Mouse (Mus musculus): ENCODE measurements around the gene Cdkn1a.
"Not testable (repeated sequence)": the region's sequence is repeated elsewhere in the genome, so short reads cannot be mapped to it uniquely, and the experiment has no call there.

Gene Cdkn1a

DNA sequence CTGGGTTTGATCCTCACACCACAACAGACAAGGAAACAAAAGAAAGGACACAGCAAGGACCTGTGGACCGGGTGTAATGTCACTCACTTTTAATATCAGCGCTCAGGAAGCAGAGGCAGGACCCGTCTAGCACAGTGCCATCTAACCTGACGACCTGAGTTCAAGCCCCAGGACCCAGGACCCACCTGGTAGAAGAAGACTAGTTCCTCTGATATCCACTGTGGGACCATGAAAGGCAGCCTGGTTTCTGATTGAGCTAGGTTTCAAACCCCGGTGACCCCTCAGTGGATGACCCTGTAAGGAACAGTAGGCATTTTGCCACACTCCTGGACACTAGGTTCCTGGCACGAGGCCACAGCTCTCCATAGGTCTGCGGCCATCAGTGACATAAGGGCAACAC is 6.1 kb upstream of the Cdkn1a start:
- no peak for DNase-seq

DNA sequence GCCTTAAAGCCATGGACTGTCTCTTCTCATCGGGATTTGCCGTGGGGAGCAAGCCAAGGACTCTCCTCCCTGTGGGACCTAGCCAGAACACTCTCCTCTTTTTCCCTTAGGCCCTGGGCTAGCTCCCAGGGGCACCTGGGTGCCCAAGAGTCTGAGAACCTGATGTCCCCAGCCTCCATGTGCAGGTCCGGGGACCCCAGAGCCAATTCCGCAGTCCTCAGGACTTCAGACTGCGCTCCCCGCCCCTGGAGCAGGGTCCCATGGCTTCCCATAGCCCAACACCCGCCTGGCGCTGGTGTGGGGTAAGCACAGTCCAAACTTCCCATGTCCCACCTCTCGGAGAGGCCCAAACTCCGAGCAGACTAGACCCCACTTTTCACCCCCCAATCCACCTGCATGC is 5.5 kb upstream of the Cdkn1a start:
- no peak for DNase-seq

DNA sequence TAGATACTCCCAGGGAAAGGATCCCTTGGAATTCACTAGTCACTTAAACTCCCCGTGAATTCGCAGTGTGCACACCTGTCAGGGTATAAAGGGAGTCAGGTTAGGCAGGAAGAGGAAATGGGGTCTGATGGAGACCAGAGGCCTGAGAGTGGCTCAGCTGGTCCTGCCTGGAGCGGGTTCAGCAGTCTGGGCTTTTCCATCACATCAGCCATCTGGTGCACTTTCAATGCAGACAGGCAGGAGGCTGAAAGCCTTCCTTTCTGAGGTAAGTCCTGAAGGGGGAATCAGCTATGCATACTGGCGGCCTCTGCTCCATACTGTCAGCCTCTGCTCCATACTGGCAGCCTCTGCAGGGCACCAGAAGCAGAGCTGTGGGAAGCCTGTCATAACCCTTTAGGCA is 3.9 kb upstream of the Cdkn1a start:
- no peak for DNase-seq

- DNase-seq, result no peak
Measured at GRCm38 (mm10) chr17:29091348-29091944, 670 bp downstream of the Cdkn1a start.

DNA sequence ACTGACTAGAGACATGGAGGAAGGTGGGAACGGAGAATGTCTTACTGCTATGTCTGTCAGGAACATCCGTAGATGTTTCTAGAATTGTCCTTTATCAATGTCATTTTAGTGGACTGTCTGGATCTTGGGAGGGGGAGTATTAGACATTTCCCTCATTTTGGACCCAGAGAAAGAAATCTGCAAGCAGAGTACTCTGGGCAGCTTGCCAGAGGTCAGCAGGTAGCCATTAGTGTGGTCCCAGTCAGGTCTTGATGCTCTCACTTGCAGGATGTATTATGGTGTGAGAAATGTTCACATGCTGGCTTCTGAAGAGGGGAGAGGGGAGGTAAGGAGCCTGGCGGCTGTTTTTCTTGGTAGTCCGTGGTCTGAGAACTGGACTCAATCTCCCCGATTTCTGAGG is 1.7 kb downstream of the Cdkn1a start:
- no peak for DNase-seq

DNA sequence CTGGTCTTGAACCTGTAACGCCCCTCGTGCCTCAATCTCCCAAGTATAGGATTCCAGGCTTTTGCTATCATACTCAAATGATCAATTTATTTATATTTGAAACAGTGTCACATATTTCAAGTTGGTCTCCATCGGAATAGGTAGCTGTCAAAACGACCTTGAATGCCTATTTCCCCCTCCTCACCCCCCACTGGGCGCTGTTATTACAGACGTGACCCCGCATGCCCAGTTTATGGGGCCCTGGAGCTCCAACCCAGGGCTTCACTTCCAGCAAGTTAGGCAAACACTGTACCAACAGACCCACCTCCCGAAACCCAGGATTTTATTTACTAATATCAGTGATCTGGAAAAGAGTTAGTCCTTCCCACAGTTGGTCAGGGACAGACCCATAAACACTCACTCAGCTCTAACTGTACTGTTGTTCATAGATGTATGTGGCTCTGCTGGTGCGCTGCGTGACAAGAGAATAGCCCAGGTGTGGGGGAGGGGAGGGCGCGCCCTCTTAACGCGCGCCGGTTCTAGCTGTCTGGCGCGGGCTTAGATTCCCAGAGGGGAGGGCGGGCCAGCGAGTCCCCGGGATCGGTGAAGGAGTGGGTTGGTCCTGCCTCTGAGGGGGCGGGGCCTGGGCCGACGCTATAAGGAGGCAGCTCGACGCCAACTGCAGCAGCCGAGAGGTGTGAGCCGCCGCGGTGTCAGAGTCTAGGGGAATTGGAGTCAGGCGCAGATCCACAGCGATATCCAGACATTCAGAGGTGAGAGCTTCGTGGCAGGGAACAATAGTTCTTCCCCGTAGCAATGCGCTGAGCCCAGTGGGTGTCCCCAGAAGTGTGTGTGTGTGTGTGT is 2.6 kb downstream of the Cdkn1a start:
- DNase-seq, result peak; percentile 81

DNA sequence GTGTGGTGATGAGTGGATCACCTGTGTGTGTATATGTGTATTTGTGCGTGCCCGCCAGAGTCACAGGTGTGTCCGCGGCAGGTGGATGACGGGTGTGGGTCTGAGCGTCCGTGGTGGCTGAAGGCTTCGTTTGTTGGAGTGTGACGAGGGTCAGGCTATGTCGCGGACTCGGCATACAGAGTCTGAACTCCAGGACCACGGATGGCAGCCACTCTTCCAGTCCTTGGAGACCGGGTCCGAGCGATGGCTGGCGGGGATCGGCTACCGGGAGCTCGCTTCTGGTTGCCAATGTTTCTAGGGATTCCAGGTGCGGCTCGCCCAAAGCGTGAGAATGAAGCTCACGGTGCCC is 3.2 kb downstream of the Cdkn1a start:
- DNase-seq, result peak; percentile 38

DNA sequence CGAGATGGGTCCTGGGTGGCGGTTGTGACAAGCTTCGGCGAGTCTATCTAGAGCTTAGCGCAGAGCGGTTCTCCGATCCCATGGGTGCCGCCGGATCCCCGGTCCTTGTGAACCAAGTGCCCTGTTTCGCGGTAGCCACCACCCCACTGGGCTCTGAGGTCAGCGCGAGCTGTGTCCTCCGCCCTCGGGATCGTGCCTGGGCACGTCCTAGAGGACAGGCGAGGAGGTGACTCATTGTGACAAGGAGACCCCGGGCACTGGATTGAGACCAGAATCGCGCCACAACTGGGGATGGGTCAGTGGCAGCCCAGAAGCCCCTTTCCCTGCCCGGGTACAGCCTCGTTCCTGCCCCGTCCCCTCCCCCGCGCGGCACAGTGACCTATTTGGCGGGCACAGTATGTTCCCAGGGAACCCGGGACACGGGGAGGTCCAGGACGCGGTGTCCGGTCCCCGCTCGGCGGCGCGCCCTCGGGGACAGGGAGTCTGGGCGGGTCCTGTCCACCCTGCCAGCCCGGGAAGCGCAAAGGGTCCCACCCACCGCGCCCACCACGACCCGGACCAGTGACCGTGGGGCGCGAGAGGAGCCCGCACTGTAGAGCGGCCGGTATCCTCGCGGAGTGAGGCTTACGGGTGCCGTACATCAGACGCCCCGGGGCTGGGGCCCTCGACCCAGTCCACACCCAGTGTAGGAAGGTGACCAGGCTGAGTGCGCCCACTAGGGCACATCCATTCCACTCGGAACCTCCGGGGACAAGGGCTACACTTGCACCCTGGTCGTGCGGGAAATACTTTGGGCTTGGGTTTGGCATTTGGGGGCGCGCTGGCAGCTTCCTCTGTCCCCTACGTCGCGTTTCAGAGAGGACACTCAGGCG is 3.8 kb downstream of the Cdkn1a start:
- DNase-seq, result no peak

- peak; percentile 97 for DNase-seq
Measured at GRCm38 (mm10) chr17:29095201-29095733, 4.5 kb downstream of the Cdkn1a start.

GRCm38 (mm10) chr17:29096245-29096644 is 5.5 kb downstream of the Cdkn1a start:
- no peak for DNase-seq

DNA sequence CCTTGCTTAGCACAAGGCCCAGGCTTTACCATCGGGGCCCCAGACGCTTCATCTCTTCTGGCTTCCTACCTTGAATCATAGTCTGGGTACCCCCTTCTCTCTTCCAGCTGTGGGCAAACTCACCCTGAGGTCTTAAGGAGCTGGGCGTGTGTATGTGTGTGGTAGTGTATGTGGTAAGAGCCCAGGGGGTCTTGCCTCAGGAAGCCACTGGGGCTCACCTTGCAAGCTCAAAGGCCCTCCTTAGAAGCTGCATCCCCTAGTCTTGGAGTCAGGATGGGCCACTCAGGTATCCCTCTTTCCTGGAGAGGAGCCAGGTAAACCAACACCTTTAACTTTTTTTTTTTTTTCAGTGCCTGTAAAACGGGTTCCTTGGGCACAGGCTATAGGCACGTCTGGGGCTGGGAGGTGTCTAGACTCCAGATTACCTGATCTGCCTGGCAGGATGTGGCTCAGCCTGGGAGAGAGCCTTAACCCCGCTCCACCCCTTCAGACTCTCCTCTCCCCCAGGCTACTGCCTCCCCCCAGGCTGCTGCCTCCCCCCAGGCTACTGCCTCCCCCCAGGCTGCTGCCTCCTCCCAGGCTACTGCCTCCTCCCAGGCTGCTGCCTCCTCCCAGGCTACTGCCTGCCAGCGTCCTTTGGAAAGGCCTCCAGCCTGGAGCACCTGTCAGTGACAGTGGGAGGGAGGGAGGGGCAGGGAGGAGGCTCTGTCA is 6.2 kb downstream of the Cdkn1a start:
- no peak for DNase-seq

- DNase-seq, result no peak
Measured at GRCm38 (mm10) chr17:29098291-29098690, 7.5 kb downstream of the Cdkn1a start.

GRCm38 (mm10) chr17:29099076-29099475 is 8.3 kb downstream of the Cdkn1a start:
- DNase-seq, result no peak

DNA sequence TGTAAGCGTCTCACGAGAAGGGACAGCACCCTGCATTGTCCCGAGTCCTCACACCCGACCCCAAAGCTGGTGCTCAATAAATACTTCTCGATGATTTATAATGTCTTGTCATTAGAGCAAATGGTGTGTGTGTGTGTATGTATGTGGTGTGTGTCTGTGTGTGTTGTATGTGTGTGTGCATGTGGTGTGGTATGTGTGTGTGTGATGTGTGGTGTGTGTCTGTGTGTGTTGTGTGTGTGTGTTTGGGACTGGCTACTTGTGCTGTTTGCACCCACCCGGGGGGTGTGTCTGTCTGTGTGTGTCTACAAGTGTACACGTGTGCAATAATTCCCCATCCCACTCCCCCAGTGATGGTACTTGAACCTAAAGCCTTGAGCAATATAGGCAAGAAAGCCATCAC is 9.9 kb downstream of the Cdkn1a start:
- DNase-seq, result no peak

DNA sequence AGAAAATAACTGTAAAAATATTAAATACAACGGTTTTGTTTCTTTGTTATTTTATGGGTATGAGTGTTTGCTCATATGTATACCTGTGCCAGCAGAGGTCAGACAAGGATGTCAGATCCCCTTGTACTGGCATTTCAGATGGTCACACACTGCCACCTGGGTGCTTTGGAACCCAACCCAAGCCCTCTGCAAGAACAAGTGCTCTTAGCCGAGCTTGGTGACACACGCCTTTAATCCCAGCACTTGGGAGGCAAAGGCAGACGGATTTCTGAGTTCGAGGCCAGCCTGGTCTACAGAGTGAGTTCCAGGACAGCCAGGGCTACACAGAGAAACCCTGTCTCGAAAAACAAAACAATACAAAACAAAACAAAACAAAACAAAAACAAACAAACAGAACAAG is 19.6 kb downstream of the Cdkn1a start:
- DNase-seq, result not testable (repeated sequence)

- no peak for DNase-seq
Measured at GRCm38 (mm10) chr17:29111332-29111731, 20.6 kb downstream of the Cdkn1a start.

GRCm38 (mm10) chr17:29113591-29114352 is 23.0 kb downstream of the Cdkn1a start, which contains the start of gene Rab44:
Gene Rab44, plus strand, starts transcription at chr17:29114145.
- DNase-seq, result no peak

DNA sequence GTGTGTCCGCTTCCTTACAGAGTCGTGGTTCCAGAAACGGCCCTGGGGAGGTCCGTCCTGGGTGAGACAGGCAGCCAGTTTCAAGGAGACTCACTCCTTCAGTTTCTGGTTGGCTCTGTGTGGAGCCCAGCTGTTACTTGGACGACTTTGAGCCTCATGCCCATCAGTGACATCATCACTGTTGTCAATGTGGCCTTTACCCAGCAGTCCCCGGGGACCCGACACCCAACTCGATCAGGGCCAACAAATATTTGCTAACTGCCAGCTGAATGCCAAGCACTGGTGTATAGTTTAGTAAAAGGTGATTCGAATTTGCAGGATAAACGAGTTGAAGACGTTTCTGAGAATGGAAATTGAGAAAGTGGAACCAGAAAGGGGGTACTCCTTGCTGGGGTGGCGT is 25.2 kb downstream of the Cdkn1a start:
- no peak for DNase-seq

DNA sequence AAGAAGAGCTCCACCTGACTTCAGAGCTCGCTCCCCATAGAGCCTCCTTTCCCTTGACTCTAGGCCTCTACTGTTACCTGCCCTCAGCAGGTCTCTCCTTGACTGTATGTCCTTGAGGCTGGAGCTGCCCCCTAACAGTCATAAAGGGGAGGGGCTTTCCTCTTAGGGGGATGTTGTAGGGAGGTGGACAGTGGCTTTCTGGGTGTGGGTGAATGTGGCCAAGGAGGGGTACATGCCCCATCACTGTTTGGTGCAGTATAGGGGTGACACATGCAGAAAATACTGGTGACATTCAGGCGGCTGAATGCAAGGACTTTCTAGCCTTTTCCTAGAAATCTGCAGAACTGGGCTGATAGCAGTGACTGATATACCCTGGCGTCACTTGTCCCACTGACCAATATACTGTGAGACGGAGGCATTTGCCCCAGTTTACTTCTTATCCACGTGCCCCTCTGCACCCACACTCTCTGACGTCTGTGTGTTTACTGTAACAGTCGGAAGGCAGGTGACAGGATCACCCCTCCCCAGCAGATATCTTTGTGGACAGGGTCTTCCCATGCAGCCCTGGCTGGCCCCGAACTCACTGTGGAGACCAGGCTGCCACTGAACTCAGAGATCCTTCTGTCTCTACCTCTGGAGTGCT is 26.4 kb downstream of the Cdkn1a start:
- DNase-seq, result no peak

DNA sequence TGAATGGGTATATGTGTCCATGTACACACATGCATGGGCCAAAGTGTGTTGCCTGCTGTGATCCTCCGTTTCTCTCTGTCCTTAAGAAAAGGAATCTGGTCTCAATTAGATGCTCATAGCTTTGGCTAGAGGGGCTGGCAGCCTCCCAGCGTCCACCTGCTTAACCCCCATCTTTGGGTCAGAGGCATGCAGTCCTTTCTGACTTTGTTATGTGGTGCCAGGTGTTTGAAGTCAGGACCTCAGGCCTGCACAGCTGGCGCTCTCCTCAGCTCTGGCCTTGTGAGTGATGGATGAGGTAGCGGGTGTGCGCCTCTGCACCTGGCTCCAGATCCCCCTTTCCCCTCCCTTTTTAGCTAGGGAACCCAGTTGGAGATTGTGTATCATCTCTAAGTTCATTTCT is 27.3 kb downstream of the Cdkn1a start:
- no peak for DNase-seq

DNA sequence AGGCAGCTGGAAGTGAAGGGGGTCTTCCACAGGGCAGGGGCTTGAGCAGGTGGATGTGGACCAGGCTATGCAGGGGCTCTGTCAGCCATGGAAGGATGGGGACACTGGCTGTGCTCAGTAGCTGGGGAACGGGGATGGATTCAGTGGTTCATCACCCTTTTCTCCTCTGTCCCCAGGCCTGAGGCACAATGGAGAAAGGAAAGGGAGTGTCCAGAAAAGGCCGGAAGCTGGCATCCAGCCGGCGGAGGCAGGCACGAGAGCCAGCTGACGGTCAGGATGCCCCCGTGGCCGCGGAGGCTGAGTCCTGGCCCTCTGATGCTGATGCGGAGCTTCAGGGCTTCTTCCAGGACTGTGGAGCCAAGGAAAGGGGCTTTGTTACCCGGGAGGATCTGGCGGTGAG is 29.9 kb downstream of the Cdkn1a start:
- no peak for DNase-seq
